Mouse (Mus musculus) CH12.LX (cell line): ENCODE measurements at regions not wholly inside any gene's neighbourhood (a gene's known extent, or its start where the extent isn't known, plus 50 kb on each side); places are given as distances from the start of the nearest gene placed in this dataset.

Experiments used
- DNase-seq: peaks from one replicate; pipeline ENCODE4 v3.0.0-alpha.2; 2013; ENCODE audit errors: extremely low read depth
- H3K27ac ChIP-seq: 2 replicates; pipeline ENCODE4 v1.5.1; 2012; ENCODE audit warnings: low read depth, mild to moderate bottlenecking, control low read depth, moderate library complexity; ENCODE audit not compliant: insufficient read depth
- H3K27me3 ChIP-seq: replicated peaks from 2 replicates; pipeline ENCODE3; 2012; ENCODE audit warnings: inconsistent platforms
- H3K36me3 ChIP-seq, 2 experiments: replicated peaks in 1 of 2; 2 replicates each; pipeline versions ENCODE3 to v1.6.1; 2012; ENCODE audit warnings: inconsistent platforms in 1 of 2, low read length in 1 of 2, mild to moderate bottlenecking in 1 of 2, mixed read lengths in 1 of 2, moderate library complexity in 1 of 2; ENCODE audit not compliant: control insufficient read depth in 1 of 2, insufficient read depth in 1 of 2
- H3K4me1 ChIP-seq, 2 experiments: 2 replicates each; pipeline ENCODE4 v1.6.1; 2012; ENCODE audit warnings: inconsistent platforms in 1 of 2, moderate library complexity in 1 of 2; ENCODE audit not compliant: insufficient read depth in 2 of 2, control insufficient read depth in 1 of 2
- H3K4me2 ChIP-seq: 2 replicates; pipeline ENCODE4 v1.6.1; 2012; ENCODE audit warnings: low read depth, mild to moderate bottlenecking, control low read depth; ENCODE audit not compliant: poor library complexity, insufficient read depth, severe bottlenecking
- H3K4me3 ChIP-seq, 3 experiments: fragments of 150-350 bp in 1 of 3; sonication (generic) in 1 of 3; replicated peaks in 1 of 3; 2 replicates each; pipeline versions ENCODE3 to v1.5.1; 2011 to 2012; ENCODE audit warnings: low read depth in 2 of 3, low read length in 2 of 3, mild to moderate bottlenecking in 2 of 3, moderate library complexity in 2 of 3, control low read depth in 1 of 3, improper control_type of control experiment in 1 of 3, inconsistent platforms in 1 of 3, mixed read lengths in 1 of 3; ENCODE audit not compliant: poor library complexity in 1 of 3
- H3K79me2 ChIP-seq: replicated peaks from 2 replicates; pipeline ENCODE4 v1.6.1; 2012; ENCODE audit warnings: mild to moderate bottlenecking, moderate library complexity; ENCODE audit not compliant: control insufficient read depth, poor library complexity, insufficient read depth, severe bottlenecking; ENCODE audit errors: extremely low read depth
- H3K9ac ChIP-seq: 2 replicates; pipeline ENCODE4 v1.6.1; 2012; ENCODE audit warnings: low read depth, mild to moderate bottlenecking, control low read depth, moderate library complexity; ENCODE audit not compliant: insufficient read depth
- H3K9me3 ChIP-seq: replicated peaks from 2 replicates; pipeline ENCODE3; 2012; ENCODE audit warnings: low read length, inconsistent platforms, mixed read lengths
- CHD1 ChIP-seq: IDR thresholded peaks from 2 replicates; pipeline ENCODE4 v1.6.1; 2012; ENCODE audit warnings: low read depth, low read length, improper control_type of control experiment, inconsistent platforms
- CHD2 ChIP-seq: IDR thresholded peaks from 2 replicates; pipeline ENCODE4 v1.6.1; 2011; ENCODE audit warnings: low read length, improper control_type of control experiment
- CTCF ChIP-seq, 2 experiments: IDR thresholded peaks in 1 of 2; conservative IDR thresholded peaks in 1 of 2; 2 replicates each; pipeline ENCODE4 v1.5.1; 2011 to 2012; ENCODE audit warnings: low read depth in 2 of 2, low read length in 2 of 2, improper control_type of control experiment in 1 of 2, inconsistent platforms in 1 of 2, mild to moderate bottlenecking in 1 of 2, moderate library complexity in 1 of 2
- JUND ChIP-seq: conservative IDR thresholded peaks from 2 replicates; pipeline ENCODE4 v1.6.1; 2011; ENCODE audit warnings: low read depth, low read length, improper control_type of control experiment
- MAFK ChIP-seq: IDR thresholded peaks from 2 replicates; pipeline ENCODE4 v1.6.1; 2011; ENCODE audit warnings: low read length, improper control_type of control experiment; ENCODE audit not compliant: insufficient replicate concordance
- MEF2A ChIP-seq: IDR thresholded peaks from 2 replicates; pipeline ENCODE4 v1.6.1; 2014; ENCODE audit warnings: low read depth, mild to moderate bottlenecking, inconsistent platforms, low read length, improper control_type of control experiment, borderline replicate concordance
- MYC ChIP-seq: IDR thresholded peaks from 2 replicates; pipeline ENCODE4 v1.6.1; 2011; ENCODE audit warnings: low read depth, mild to moderate bottlenecking, improper control_type of control experiment, low read length
- NELFE ChIP-seq: IDR thresholded peaks from 2 replicates; pipeline ENCODE4 v1.6.1; 2011; ENCODE audit warnings: low read depth, low read length, improper control_type of control experiment
- NRF1 ChIP-seq: IDR thresholded peaks from 2 replicates; pipeline ENCODE4 v1.6.1; 2014; ENCODE audit warnings: low read depth, mild to moderate bottlenecking, inconsistent platforms, low read length, improper control_type of control experiment, moderate library complexity
- PAX5 ChIP-seq: IDR thresholded peaks from 2 replicates; pipeline ENCODE4 v1.6.1; 2012; ENCODE audit warnings: low read length, inconsistent platforms, mixed read lengths
- POLR2AphosphoS2 ChIP-seq: IDR thresholded peaks from 2 replicates; pipeline ENCODE4 v1.6.1; 2011; ENCODE audit warnings: low read depth, low read length, improper control_type of control experiment
- RCOR1 ChIP-seq: conservative IDR thresholded peaks from 2 replicates; pipeline ENCODE4 v1.6.1; 2012; ENCODE audit warnings: low read depth, mild to moderate bottlenecking, inconsistent platforms, low read length, improper control_type of control experiment
- SMC3 ChIP-seq: IDR thresholded peaks from 2 replicates; pipeline ENCODE4 v1.6.1; 2011; ENCODE audit warnings: low read depth, low read length, improper control_type of control experiment
- TBP ChIP-seq: conservative IDR thresholded peaks from 2 replicates; pipeline ENCODE4 v1.6.1; 2011; ENCODE audit warnings: low read depth, low read length, improper control_type of control experiment
- UBTF ChIP-seq: IDR thresholded peaks from 2 replicates; pipeline ENCODE4 v1.6.1; 2012; ENCODE audit warnings: low read depth, mild to moderate bottlenecking, inconsistent platforms, low read length, improper control_type of control experiment, moderate library complexity
- ZKSCAN1 ChIP-seq: IDR thresholded peaks from 2 replicates; pipeline ENCODE4 v1.6.1; 2012; ENCODE audit warnings: low read depth, inconsistent platforms, low read length, improper control_type of control experiment, borderline replicate concordance
- ZNF384 ChIP-seq: IDR thresholded peaks from 2 replicates; pipeline ENCODE4 v1.6.1; 2012; ENCODE audit warnings: low read depth, low read length, improper control_type of control experiment, inconsistent platforms
- dilution Hi-C: fragments of 300-500 bp; cut with MboI; formaldehyde crosslinking; loops from 2 replicates; pipeline ENCODE4 v1.14.3; 2020; ENCODE audit warnings: low sequenced_read_pairs; ENCODE audit not compliant: extremely low pct_unique_long_range_greater_than_20kb, extremely low pct_ligation_motif_present
- in situ Hi-C: fragments of 300-500 bp; cut with MboI; formaldehyde crosslinking; loops from 3 replicates; pipeline ENCODE4 v1.14.3; 2019; ENCODE audit warnings: low sequenced_read_pairs, low pct_ligation_motif_present, low pct_unique_long_range_greater_than_20kb, mixed read lengths

DNA sequence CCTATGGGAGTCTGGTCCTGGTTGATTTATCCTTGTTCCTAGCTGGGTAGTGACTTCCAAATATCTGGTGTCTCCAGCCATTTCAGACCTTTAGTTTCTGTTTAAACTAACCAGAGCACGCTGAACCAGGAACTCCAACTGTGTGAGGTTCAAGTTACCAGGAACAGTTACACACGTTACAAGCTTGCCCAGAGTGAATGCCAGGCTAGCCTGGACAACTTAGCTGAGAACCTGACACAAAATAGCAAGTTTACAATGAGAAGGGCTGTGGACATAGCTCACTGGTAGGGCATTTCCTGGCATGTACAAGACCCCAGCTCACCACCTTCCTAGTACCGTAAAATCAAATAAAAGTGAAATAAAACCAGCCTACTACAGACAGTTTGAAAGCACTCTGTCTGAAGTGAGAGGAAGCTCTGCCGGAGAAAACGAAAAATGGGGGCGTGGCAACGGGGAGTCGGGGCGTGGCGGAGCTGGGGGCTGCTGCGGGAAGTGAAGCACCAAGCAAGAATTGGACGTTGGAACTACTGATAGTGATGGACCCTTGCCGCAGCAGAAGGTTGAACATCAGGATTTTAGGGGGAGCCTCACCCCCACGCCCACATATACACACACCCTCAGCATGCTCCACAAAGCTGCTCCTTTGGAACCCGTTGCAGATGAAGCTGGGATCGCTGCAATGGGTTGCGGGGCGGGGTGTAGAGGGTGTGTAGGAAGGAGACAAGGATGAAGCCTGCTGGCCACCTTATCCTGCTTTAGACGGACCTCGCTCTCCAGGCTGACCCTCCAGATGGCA is 239.3 kb downstream of the Lrfn2 start:
- dilution Hi-C loops (no loop called here), in situ Hi-C loops (no loop called here)
- Histone ChIP-seq H3K27me3 (no peaks in the 10 kb centered on the region), H3K4me2 (no peak overlapping the region), H3K79me2 (no peaks in the 10 kb centered on the region), H3K9me3 (peaks cover 91% of the 10 kb centered on the region), H3K36me3 (no peaks in the 10 kb centered on the region), H3K4me3 (no peak overlapping the region), H3K27ac (no peak overlapping the region), H3K9ac (no peak overlapping the region), H3K4me1 (no peaks in the 10 kb centered on the region)
- TF ChIP-seq TBP: no peak
- TF ChIP-seq MEF2A: no peak
- TF ChIP-seq MAFK: no peak
- no peak for TF ChIP-seq NELFE
- no peak for TF ChIP-seq MYC
- DNase-seq: no peak

DNA sequence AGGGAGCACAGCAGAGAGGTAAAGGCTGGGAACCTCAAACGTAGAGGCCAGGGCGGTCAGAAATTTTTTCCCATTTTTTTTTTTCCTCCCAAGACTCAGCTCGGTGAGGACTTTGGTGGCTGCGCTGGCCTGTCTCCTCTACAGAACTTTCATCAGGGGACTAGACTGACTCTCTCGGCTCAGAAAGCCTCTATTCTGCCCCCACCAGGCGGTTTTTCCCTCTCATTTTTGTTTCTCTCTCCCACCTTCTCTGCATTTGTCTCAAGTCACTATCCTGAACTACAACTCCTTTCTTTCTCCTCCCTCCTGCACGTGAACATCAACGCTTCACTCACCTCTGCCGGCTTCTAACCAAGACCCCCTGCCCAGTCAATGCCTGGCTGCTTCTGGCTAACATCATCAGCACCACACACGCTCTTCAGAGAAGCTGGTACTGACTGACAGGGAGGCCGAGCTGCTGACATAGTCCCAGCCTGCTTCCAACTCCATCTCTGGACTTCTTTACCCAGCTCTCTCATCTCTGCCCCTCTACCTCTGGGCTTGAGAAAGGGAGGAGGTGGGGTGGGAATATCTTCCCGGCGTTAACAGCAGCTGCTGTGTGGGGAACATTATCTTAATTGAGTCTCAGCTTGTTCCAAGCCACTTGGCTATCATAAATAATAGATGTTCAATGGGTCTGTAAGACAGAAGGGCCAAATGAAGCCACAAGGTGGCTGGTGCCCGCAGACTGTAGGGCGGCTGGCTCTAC is 240.0 kb downstream of the Lrfn2 start:
- dilution Hi-C loops: no loop called here
- H3K9ac ChIP-seq: no peak overlapping the region
- no peaks in the 10 kb centered on the region for H3K27me3 ChIP-seq
- no peaks in the 10 kb centered on the region for H3K79me2 ChIP-seq
- H3K27ac ChIP-seq: no peak overlapping the region
- DNase-seq: no peak
- no peak overlapping the region for H3K4me2 ChIP-seq
- in situ Hi-C loops: no loop called here
- no peak for TF ChIP-seq PAX5
- no peak for TF ChIP-seq RCOR1
- no peak for TF ChIP-seq CHD2
- no peak for TF ChIP-seq UBTF
- no peak for TF ChIP-seq SMC3
- TF ChIP-seq ZKSCAN1: no peak
- TF ChIP-seq CTCF (conservative IDR thresholded peaks at IDR 0.05 in 1 of 2, IDR thresholded peaks at IDR 0.05 in 1 of 2; ENCODE audit: low read depth in 2 of 2, low read length in 2 of 2): no peak
- no peak for TF ChIP-seq MYC
- no peak for TF ChIP-seq NRF1
- no peak for TF ChIP-seq ZNF384
- no peak for TF ChIP-seq JUND
- no peak for TF ChIP-seq NELFE
- TF ChIP-seq CHD1: no peak
- no peak for TF ChIP-seq MEF2A
- no peak for TF ChIP-seq POLR2AphosphoS2
- peaks cover 97% of the 10 kb centered on the region for H3K9me3 ChIP-seq
- H3K4me3 ChIP-seq: no peak overlapping the region
- no peaks in the 10 kb centered on the region for H3K4me1 ChIP-seq
- no peaks in the 10 kb centered on the region for H3K36me3 ChIP-seq
